Mouse (Mus musculus) c-Kit-negative CD71-positive TER-119-positive erythroid progenitor cells, embryonic 14.5 days (primary cell): Measurements from ENCODE around the gene Rgl2.

Experiments used
- DNase-seq: peaks from one replicate; pipeline ENCODE4 v3.0.0-alpha.2; 2013; ENCODE audit warnings: low read depth, low spot score

The Rgl2 gene

DNA sequence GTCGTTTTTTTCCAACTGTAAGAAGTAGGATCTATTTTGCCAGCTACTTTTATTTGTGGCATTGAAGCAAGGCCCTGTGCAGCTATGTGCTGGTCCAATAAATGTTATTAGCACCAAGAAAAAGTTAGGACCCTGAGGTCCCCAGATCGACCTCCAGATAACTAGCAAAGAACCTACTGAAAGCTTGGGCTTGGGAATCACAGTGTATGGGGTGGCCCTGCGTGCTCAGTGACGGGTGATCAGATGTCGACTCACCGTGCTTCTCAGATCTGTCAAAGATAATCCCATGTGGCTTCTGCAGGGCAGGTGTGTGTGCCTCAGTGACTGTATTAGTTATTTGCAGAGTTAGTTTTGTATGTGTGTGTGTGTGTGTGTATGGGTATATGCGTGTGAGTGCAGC lies 8.0 kb upstream of the Rgl2 start:
- DNase-seq: no peak

DNA sequence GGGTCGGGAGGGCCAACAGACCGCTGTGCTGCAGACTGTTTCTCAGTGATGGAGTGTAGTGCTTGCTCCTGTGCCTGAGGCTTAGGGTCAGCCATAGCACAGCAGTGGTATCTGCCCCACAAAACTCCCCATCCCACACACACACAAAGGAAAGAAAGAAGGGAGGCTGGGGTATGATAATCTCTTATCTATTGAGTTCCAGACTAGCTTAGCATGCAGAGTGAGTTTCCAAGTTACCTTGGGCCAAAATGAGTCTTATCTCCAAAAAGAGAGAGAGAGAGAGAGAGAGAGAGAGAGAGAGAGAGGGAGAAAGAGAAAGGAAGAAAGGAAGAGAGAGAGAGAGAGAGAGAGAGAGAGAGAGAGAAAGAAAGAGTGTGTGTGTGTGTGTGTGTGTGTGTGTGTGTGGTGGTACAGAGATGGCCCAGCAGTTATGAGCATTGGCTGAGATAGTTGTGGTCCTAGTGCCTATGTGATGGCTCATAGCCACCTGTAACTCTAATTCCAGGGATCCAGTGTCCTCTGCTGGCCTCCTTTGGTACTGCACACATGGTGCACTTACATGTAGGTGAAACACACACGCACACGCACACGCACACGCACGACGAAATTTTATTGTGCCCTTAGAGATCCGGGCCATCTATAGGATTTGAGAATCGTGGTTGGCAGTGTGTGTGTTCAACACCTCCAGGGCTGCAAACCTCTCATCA lies 4.6 kb upstream of the Rgl2 start:
- DNase-seq: peak; percentile 65

DNA sequence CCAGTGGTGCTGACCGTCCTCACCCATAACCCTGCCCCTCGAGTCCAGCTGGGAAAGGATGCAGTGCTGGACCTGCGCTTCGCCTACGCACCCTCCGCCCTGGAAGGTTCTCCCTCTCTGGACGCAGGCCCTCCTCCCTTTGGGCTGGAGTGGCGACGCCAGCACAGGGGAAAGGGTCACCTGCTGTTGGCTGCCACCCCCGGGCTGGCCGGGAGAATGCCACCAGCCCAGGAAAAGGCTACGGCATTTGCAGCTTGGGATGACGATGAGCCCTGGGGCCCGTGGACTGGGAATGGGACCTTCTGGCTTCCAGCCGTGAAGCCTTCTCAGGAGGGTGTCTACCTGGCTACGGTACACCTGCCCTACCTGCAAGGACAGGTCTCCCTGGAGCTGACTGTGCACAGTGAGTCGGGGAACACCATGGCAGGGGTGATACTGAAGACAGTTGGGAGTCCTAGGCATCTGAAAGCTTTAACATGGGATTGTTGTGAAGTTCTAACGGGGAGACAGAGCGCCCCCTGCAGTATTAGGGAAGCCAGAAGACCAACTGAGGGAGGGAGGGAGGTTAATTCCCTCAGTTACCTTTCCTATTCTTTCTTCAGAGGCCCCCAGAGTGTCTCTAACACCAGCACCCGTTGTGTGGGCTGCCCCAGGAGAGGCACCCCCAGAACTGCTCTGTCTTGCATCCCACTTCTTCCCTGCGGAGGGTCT lies 3.8 kb upstream of the Rgl2 start:
- no peak for DNase-seq

DNA sequence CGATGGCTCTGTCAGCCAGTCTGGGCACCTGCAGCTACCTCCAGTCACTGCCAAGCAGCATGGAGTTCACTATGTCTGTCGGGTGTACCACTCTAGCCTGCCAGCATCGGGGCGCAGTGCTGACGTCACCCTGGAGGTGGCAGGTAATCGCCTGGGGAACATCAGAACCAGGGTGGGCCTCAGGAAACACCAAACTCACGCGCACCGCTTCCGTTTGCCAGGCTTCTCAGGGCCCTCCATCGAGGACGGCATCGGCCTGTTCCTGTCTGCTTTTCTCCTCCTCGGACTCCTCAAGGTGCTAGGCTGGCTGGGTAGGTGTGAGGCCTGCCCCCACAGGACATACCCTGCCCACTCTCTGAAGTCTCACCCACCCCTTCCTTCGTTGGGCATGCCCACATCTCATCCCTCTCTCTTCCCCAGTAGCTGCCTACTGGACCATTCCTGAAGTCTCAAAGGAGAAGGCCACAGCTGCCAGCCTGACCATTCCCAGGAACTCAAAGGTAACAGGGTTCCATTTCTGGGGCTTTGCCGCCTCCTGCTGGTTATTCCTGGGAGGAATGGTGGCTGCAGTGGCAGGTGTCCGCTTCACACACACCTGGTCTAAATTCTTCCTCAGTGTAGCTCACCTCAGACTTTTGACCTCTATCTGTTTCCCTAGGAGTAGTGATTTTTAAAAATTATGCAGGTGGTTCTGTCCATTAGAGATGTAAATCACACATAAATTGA lies 3.0 kb upstream of the Rgl2 start:
- no peak for DNase-seq

DNA sequence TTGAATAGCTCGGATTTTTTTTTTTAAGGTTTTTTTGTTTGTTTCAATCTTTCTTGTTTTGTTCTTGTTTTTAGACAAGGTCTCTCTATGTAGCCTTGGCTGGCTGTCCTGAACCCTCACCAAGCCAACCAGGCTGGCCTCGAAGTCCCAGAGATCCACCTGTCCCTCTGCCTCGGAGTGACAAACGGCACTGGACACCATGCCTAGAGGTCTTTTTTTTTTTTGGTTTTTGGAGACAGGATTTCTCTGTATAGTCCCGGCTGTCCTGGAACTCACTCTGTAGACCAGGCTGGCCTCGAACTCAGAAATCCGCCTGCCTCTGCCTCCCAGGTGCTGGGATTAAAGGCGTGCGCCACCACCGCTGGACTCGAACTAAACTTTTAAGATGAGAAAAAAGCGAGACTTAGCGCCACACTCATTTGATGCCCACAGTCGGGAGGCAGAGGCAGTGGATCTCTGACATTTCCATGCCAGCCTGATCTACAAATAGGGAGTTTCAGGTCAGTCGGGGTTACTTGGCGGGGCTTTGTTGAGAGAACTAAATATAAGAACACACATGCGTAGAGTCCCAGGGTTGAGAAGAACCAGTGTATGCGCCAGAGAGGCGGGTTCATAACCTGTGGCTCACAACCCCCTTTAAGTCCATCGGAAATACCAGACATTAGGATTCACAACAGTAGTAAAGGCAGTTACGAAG lies 944 bp upstream of the Rgl2 start:
- DNase-seq: no peak

DNA sequence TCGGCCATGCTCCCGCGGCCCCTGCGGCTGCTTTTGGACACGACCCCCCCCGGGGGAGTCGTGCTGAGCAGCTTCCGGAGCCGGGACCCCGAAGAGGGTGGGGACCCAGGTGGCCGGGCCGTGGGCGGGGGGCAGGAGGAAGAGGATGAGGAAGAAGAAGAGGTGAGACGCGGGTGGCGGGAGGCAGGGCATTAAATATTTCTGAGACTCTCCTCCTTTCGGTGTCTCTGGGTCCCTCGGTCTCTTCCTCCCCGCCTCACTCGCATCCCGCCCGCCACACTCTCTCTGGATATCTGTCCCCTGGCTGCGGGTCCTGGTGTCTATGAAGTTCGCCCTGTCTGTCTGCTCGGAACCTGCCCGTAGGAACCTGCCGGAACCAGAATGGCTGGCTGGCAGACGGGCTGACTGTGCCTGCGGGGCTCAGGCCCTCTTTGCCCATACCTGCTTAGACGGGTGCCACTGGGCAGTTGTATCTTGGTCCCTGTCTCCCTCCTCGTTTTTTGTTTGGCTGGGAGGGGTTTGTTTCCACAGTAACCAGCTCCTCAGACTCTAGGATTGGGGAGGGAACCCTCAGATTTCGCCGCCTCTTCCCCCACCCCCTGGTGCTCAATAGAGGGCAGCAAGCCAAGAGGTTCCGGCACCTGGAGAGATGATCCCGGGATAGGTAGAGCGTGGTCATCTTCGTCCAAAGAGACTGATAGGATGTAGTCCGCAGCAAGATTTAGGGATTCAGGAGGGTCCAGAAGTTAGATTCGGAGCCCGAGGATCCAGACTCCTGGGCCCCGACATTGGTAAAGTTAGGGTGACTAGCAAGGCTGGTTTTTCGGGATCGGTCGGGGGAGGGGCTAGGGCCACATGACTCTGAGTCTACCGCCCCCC lies 1.2 kb downstream of the Rgl2 start:
- DNase-seq: no peak

DNA sequence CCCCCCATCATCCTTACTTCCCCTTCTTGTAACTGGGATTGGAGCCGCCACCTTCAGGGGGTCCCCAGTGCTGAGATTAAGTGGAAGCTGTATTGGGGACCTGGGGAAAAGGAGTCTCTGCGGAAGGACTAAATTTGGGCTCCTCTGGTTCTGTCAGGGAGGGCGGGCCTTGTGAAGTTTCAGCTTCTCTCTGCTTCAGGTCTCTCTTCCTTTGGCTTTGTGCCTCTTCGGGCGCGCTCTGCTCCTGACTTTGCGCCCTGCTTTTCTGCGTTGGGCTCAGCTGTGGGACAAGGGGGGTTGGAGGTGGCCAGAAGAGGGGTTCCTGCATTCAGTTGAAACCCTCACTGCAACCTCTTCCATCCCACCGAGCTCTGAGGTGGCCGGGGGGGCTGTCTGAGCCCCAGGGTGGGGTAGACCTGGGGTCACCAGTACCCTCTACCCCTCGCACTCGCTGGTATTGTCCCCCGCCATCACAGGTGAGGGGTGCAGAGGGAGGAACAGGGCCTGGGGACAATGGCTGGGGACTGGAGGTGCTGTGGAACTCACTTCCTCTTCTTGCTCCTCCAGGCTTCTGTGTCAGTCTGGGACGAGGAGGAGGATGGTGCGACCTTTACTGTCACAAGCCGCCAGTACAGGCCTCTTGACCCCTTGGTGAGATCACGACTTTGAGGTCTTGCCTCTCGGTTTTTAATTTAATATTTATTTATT lies 2.0 kb downstream of the Rgl2 start:
- DNase-seq: no peak

DNA sequence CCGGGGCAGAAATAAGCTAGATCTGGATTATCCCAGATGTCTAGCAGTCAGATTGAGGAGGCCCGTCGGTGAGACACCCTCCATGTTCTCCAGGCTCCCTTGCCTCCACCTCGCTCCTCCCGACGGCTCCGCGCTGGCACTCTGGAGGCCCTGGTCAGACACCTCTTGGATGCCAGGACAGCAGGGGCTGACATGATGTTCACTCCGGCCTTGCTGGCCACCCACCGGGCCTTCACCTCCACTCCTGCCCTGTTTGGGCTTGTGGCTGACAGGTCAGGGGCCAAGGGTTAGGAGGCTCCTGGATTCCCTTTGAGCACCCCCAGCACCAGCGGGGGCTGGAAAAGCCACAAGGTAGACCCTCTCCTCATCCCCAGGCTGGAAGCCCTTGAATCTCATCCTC lies 2.6 kb downstream of the Rgl2 start:
- no peak for DNase-seq

DNA sequence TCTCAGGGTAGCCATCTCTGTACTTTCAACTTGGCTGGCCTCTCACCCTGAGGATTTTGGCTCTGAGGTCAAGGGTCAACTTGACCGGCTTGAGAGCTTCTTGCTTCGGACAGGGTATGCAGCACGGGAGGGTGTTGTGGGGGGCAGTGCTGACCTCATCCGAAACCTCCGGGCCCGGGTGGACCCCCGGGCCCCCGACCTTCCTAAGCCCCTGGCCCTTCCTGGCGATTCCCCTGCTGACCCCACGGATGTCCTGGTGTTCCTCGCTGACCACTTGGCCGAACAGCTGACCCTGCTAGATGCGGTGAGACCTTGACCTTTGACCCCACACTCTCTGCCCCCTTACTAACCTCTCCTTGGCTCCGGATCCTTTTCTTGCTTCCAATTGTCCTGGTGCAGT lies 3.1 kb downstream of the Rgl2 start:
- no peak for DNase-seq

DNA sequence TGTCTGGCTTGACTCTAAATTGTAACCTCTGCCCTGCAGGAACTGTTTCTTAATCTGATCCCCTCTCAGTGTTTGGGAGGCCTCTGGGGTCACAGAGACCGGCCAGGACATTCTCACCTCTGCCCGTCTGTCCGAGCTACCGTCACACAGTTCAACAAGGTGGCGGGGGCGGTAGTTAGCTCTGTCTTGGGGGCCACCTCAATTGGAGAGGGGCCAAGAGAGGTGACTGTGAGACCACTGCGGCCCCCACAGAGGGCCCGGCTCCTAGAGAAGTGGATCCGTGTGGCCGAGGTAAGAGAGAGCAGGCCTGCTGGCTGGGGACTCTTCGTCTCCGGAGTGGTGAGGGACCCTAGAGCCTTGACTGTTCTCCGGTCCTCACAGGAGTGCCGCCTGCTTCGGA lies 3.6 kb downstream of the Rgl2 start:
- no peak for DNase-seq

DNA sequence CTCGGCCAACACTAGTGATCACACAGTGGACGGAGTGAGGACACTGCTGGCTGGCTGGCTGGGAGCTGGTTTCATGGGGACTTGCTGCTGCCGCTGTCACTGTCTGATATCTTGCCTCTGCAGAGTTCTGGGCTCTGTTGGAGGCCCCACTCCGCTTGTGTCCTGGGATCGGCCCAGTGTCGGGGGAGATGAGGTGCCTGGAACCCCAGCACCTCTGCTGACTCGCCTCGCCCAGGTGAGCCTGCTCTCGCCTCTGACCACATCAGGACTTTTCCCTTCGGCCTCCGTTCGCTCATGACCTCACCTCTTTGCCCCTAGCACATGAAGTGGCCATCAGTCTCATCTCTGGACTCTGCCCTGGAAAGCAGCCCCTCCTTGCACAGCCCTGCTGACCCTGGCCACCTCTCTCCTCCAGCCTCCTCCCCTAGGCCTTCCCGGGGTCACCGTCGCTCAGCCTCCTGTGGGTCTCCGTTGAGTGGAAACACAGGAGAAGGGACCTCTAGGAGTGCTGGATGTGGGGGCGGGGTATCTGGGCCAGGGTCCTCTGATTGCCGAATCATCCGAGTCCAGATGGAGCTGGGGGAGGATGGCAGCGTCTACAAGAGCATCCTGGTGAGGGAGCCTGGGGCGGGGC lies 6.2 kb downstream of the Rgl2 start:
- DNase-seq: no peak

DNA sequence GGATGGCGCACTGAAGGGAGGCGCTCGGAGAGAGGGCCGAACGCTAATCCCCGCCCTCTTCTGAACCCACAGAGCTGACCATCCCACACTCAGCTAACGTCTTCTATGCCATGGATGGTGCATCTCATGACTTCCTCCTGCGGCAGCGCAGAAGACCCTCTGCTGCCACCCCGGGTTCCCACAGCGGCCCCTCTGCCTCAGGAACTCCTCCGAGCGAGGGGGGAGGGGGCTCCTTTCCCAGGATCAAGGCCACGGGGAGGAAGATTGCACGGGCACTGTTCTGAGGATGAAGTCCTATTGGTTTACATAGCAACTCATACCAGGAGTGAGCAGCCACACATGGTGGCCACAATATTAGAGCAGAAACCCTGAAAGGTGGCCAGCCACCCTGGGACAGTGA lies 7.7 kb downstream of the Rgl2 start:
- no peak for DNase-seq

DNA sequence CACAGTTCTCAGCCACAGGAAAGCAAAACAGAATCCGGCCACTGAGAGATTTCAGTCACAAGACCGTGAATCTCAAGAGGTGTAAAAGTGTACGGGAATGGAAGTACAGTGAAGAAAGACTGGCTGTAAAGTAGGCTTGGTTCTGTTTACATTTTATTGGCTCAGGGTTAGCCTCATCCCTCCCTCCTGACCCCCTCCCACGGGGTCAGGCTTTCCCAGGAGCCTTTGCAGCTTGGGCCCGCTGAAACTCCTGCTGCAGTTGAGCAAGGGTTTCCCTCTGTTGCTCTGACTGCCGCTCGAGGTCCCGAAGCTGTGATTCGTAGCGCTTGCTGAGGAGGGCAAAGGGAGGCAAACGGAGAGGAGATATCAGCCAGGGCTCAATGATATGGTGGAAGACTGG lies 9.4 kb downstream of the Rgl2 start:
- no peak for DNase-seq

DNA sequence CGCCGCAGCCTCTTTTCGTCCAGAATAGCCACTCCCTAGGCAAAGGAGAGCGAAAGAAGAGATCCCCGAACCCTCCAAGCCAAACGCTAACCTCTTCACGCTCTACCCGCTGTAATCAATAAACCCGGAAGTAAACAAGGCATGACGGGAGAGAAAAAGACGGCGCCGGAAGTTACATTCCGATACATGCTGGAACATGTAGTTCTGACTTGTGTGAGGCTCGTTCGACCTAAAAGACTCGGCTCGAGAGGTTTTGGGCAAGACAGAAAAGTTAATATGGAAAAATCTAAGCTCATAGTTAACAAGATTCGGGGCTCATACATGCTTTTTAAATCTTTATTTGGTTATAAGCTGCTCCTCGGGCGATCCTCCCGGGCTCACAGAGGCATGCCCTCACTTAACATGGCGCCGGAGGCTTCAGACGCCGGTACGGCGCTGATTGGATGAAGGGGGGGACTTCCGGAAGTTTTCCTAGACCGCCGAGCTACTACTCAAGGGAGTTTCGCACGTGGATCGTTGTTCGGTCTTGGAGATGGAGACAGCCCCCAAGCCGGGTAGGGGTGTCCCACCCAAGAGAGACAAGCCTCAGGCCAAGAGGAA lies 11.0 kb downstream of the Rgl2 start, which contains the start of the genes Pfdn6 and Wdr46:
Pfdn6 (minus strand) TSS at position 138 of the 600 bp plus-strand sequence.
Wdr46 (plus strand) TSS at position 455 of the 600 bp plus-strand sequence.
- DNase-seq: peak; percentile 85

DNA sequence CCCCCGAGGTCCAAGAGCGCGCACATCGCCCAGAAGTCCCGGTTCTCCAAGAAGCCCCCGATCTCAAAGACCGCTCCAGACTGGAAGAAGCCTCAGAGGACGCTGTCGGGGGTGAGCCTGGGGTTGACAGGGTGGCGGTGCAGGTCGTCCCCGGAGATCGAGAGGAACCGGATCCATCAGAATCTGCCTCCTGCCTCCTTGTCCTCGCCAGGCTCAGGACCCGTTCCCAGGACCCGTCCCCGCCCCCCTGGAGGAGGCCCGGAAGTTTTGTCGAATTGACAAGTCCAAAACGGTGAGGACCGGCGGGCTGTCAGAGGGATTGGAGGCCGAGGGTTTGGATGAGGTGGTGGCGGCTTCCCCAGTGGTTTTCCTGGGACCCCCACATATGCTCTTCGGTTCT lies 11.6 kb downstream of the Rgl2 start:
- no peak for DNase-seq

DNA sequence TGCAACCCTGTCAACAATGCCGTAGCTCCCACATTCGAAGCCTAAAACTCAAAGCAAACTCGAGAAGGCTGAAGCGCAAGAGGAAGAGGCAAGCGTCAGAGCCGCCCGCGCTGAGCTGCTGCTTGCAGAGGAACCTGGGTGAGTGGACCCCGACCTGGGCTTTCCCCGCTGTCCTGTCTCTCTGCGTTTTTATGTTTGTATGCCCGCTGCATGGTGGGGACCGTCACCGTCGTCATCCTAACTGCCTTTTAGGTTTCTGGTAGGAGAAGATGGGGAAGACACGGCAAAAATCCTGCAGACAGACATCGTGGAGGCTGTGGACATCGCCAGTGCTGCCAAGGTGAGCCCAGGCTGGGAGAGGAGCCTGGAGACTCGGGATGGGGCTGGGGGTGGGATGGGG lies 12.0 kb downstream of the Rgl2 start:
- no peak for DNase-seq

DNA sequence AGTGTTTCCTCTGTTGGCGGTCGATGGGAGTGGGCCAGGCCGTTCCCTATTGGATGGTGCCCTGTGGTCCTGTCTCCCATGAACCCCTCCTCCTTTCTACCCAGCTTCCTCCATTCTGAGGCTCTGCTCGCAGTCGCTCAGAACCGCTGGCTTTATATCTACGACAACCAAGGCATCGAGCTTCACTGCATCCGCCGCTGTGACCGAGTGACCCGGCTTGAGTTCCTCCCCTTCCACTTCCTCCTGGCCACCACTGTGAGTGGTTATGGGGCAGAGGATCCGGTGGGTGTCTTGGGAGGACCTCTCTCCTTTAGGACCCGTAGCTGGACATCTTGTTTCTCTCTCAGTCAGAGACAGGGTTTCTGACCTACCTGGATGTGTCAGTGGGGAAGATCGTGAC lies 14.1 kb downstream of the Rgl2 start:
- DNase-seq: no peak

DNA sequence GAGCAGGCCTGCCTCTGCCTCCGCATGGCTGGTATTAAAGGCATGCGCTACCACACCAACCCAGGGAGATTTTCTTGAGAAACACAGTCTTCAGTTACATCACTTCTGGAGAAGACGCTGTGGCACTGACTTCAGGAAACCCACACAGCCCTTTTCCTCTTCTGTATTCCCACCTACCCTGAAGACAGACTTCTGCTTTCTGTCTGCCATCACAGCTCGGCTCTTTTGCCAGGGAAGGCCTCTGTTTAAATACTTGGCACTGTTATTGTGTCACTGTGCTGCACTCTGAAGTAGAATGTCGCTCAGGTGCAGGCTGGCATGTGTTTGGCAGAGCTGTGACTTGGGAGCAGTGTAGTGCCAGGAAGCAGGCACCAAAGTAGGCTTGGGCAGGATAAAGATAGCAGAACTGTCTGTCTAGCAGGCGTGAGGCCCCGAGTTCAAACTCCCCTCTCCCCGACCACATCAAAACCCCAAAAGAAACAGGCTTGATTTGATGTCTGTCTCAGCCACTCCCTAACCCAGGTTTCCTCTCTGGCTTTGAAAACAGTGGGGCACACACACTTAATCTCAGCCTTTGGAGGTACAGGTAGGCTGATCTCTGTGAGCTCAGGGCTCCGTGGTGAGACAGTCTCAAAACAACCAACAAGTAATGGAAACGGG lies 18.2 kb downstream of the Rgl2 start:
- no peak for DNase-seq
